Mouse (Mus musculus) testis, adult 2 months (tissue): ENCODE results near the gene Gm10198.

Experiments
- CTCF ChIP-seq: fragments of 200-500 bp; IDR thresholded peaks from 2 replicates; pipeline ENCODE4 v1.5.1; 2012; ENCODE audit warnings: low read depth, mild to moderate bottlenecking, inconsistent platforms, low read length, moderate library complexity; ENCODE audit not compliant: control insufficient read depth, insufficient read depth, insufficient replicate concordance
- POLR2A ChIP-seq: fragments of 200-500 bp; IDR thresholded peaks from 2 replicates; pipeline ENCODE4 v1.6.1; 2012; ENCODE audit warnings: low read depth, mild to moderate bottlenecking, inconsistent platforms, low read length, moderate library complexity; ENCODE audit not compliant: control insufficient read depth

GRCm38 (mm10) chr13:111623112-111623511, 30.5 kb downstream of the Gm10198 start:
- TF ChIP-seq POLR2A (no peak), CTCF (no peak)
